Mouse (Mus musculus) olfactory bulb, adult 2 months (tissue): Measurements from ENCODE around the gene Ppm1d. TPM values are rescaled to one million over a fixed set of nuclear protein-coding genes. Genes with fewer than 3 reads are reported as not detected.

Experiments used
- H3K27ac ChIP-seq: fragments of 200-500 bp; 2 replicates; pipeline ENCODE4 v1.5.1; 2012; ENCODE audit warnings: low read depth, low read length; ENCODE audit not compliant: insufficient read depth
- H3K4me1 ChIP-seq: fragments of 200-500 bp; 2 replicates; pipeline ENCODE4 v1.6.1; 2012; ENCODE audit warnings: low read length; ENCODE audit not compliant: control insufficient read depth, insufficient read depth
- H3K4me3 ChIP-seq: fragments of 200-500 bp; 2 replicates; pipeline ENCODE4 v1.5.1; 2012; ENCODE audit warnings: mild to moderate bottlenecking, low read depth, low read length, moderate library complexity; ENCODE audit not compliant: insufficient read depth
- CTCF ChIP-seq: fragments of 200-500 bp; IDR thresholded peaks from 2 replicates; pipeline ENCODE4 v1.5.1; 2012; ENCODE audit warnings: low read depth, mild to moderate bottlenecking, low read length, moderate library complexity; ENCODE audit not compliant: insufficient read depth
- POLR2A ChIP-seq: fragments of 200-500 bp; IDR thresholded peaks from 2 replicates; pipeline ENCODE4 v1.6.1; 2012; ENCODE audit warnings: mild to moderate bottlenecking, low read depth, low read length, moderate library complexity; ENCODE audit not compliant: insufficient read depth
- WGBS: fragments of 180-500 bp; shearing (Covaris S2); methylation state at CpG from one replicate; pipeline ENCODE4 v1.1.7; 2018; 5-methylcytosine and 5-hydroxymethylcytosine counted together
- polyA plus RNA-seq: library from polyadenylated mRNA; stranded (reverse); fragments of >200 nt; gene quantifications from 2 replicates; pipeline ENCODE4 v1.2.4, GENCODE M21; 2012; ENCODE audit warnings: low replicate concordance; ENCODE audit not compliant: missing spikeins, insufficient read depth, insufficient read length

Gene Ppm1d
- polyA plus RNA-seq, 1 experiment, result not detected

DNA sequence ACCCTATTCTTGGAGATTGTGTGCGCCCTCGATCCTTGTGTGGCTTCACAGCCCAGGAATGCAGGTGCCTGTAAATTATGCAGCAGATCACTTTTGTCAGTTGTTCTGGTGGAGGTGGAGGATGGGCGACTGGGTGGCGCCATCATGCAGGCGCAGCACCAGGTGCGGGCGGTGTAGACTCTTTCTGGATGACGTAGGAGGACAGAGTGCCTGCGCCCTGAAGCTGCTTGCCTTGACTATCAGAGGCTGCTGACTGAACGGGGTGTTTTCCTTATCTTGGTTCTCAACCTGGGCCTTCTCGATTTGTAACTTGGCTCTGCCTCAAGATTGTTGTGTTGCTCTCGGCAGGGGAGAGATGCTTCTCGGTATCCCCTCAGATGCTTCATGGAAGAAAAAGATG, 13.1 kb upstream of the Ppm1d start:
- no peak overlapping the region for H3K27ac ChIP-seq
- no peak overlapping the region for H3K4me3 ChIP-seq
- WGBS, result 86% methylated on average over 13 of the region's 13 CpGs
- 0 out of 2 replicates have a peak, but pooled peaks cover 2% of the 10 kb centered on the region for H3K4me1 ChIP-seq
- no peak for TF ChIP-seq POLR2A
- TF ChIP-seq CTCF, result no peak

DNA sequence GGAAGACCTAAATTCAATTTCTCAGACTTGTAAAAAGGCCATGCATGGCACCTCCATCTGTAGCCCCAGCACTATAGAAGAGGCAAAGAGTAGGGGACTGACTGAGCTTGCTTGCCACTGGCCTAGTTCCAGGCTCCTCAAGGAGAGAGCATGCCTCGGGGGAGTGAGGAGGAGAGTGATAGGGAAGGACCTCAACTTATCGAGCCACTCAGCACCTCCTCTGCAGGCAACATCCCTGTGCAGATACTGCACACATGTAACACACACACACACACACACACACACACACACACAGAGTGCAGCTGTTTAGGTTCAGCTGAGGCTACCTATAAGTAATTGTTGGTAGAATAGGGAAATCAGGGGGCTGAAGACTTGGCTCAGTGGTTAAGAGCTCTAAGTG, 11.2 kb upstream of the Ppm1d start:
- Histone ChIP-seq H3K4me3 (no peak overlapping the region), H3K4me1 (0 out of 2 replicates have a peak, but pooled peaks cover 2% of the 10 kb centered on the region), H3K27ac (no peak overlapping the region)
- TF ChIP-seq POLR2A (no peak), CTCF (no peak)
- 72% methylated on average over 2 of the region's 2 CpGs for WGBS

DNA sequence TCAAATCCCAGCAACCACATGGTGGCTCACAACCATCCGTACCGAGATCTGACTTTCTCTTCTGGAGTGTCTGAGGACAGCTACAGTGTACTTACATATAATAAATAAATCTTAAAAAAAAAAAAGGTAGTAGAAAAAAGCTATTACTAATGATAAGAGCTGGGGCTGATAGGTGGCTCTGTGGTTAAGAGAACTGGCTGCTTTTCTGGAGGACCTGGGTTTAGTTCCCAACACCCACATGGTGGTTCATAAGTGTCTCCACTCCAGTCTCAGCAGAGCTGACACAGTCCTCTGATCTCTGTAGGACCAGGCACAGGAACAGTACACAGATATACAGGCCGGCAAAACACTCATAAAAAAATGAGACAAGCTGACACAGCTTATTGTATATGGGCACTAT, 9.9 kb upstream of the Ppm1d start:
- Histone ChIP-seq H3K4me1 (0 out of 2 replicates have a peak, but pooled peaks cover 2% of the 10 kb centered on the region), H3K27ac (no peak overlapping the region), H3K4me3 (no peak overlapping the region)
- TF ChIP-seq CTCF (no peak), POLR2A (no peak)
- WGBS, result 94% methylated on average over 3 of the region's 3 CpGs

DNA sequence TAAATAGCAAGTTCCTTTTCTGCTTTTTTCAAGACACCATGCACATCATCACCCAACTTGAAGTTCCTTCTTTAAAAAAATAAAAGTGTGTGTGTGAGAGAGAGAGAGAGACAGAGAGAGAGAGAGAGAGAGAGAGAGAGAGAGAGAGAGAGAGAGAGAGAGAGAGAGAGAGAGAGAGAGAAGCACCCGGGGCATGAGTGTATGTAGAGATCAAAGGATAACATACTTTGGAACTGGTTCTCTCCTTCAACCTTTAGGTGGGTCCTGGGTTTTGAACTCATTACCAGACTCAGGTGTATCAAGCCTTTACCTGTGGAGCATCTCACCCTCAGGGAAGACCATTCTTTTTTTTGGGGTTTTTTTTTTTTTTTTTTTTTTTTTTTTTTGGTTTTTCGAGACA, 9.2 kb upstream of the Ppm1d start:
- Histone ChIP-seq H3K27ac (no peak overlapping the region), H3K4me3 (no peak overlapping the region), H3K4me1 (0 out of 2 replicates have a peak, but pooled peaks cover 2% of the 10 kb centered on the region)
- no peak for TF ChIP-seq POLR2A
- TF ChIP-seq CTCF, result no peak
- WGBS, result 91% methylated on average over 2 of the region's 2 CpGs

DNA sequence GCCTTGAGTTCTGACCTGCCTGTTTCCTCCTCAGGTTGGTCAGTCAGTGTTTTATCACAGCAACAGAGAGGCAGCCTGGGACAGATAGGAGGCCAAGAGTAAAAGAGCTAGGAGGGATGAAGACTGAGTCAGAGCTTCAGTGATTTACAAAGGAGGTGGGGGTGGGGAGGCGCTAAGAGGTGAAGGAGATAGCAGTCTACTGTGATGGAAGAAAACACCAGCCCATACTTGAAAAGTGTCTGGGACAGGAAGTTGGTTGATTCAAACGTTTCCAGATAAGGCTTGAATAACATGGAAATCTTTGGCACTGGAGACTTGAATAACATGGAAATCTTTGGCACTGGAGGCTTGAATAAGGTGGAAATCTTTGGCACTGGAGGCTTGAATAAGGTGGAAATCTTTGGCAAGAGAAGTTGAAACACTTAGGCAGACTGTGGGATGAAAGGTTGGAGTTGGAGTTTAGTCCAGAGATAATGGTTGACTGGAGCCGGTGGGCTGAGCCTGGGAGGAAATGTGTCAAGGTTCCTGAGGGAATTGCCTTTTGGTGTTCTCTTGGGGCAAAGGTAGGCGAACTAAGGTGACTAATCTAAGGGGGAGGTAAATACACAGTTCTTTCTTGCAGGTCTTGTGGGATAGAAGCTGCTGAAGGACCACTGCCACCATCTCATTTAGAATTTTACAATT, 4.3 kb upstream of the Ppm1d start:
- WGBS, result 81% methylated on average over 4 of the region's 4 CpGs
- Histone ChIP-seq H3K4me3 (no peak overlapping the region), H3K4me1 (no peaks in the 10 kb centered on the region), H3K27ac (no peak overlapping the region)
- TF ChIP-seq POLR2A, result no peak
- no peak for TF ChIP-seq CTCF

DNA sequence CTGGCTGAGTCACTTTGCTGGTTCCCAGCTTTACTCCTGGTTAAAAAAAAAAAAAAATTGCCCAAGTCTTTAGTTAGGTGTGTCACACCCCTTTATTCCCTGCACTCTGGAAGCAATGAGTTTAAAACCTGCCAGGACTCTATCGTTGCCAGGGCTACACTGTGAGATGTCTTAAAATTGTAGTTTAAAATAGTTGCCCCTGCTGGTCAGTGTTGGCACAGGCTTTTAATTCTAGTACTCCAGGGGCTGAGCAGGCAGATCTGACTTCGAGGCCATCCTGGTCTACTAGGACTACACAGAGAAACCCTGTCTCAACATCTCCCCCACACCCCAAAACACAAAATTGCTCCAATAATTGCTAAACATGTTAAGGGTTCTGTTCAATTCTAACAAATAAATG, 2.2 kb upstream of the Ppm1d start:
- Histone ChIP-seq H3K27ac (no peak overlapping the region), H3K4me1 (0 out of 2 replicates have a peak, but pooled peaks cover 2% of the 10 kb centered on the region), H3K4me3 (no peak overlapping the region)
- TF ChIP-seq POLR2A (no peak), CTCF (no peak)
- 64% methylated on average over 2 of the region's 2 CpGs for WGBS

DNA sequence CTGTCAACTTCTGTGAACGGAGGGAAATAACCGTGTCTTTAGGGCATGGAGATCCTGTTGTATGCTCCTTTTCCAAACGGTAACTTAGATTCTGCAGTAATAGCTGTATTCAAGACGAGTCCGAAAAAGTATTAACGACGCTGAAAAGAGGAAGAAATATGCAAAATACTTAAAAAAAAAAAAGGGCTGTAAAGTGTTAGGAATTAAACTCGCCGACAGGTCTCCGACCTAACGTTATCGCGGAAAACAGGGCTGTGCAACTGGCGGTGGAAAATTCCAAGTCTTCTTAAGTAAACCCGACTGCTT, 684 bp upstream of the Ppm1d start:
- under 1% methylated on average over 15 of the region's 15 CpGs for WGBS
- Histone ChIP-seq H3K4me1 (0 out of 2 replicates have a peak, but pooled peaks cover 2% of the 10 kb centered on the region), H3K27ac (peak overlapping the region; percentile 81), H3K4me3 (peak overlapping the region; percentile 65)
- no peak for TF ChIP-seq POLR2A
- no peak for TF ChIP-seq CTCF

DNA sequence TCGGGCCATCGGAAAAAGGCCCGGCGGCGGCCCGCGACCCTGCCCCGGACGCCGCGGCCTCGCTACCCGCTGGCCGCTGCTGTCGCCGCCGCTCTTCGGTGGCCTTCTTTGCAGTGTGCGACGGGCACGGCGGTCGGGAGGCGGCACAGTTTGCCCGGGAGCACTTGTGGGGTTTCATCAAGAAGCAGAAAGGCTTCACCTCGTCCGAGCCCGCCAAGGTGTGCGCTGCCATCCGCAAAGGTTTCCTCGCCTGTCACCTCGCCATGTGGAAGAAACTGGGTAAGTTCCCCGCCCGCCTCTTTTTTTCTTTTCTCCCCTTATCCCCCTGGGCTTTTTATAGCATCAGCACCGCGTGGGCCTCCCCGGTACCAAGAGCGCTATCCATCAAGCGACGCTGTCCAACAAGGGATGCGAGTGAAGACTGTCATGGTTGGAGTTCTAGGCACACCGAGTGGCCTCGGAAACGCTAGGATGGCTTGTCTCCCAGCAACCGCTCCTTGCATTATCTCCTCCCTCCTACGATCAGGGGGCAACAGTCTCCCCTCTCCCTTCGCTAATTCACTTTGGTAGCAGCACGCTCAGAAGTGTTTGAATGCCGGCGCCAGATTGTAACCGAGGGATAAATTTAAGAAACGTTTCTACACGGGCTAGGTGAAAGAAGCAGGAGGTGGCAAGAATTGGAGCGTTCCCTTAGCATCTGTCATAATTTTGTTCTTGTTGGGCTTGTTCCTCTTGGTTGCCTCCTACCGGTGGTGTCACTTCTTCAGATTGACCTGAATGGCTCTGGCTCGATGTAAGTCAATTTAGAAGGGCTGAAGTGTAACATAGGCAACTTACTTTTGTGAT, 824 bp downstream of the Ppm1d start:
- Histone ChIP-seq H3K4me3 (peak overlapping the region; percentile 74), H3K4me1 (0 out of 2 replicates have a peak, but pooled peaks cover 2% of the 10 kb centered on the region), H3K27ac (no peak overlapping the region)
- WGBS, result under 1% methylated on average over 56 of the region's 56 CpGs
- TF ChIP-seq POLR2A (no peak), CTCF (no peak)

DNA sequence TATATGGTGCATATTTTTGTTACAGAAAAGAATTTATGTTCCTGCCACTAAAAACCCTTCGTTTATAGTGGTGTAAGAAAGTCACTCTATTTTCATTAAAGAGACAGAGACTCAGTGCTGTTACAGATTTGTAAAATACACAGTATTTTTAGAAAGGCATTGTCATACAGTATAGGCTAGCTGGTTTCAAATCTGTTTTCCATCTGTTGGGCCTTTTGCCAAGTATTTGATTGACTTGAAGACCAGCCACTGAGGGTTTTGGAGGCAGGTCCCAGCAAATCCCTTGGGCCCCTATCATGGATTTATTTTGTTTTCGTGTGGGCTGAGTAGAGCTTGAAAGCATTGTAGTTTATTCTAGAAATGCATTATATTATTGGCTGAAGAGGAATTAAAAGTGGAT, 1.8 kb downstream of the Ppm1d start:
- no peak for TF ChIP-seq POLR2A
- TF ChIP-seq CTCF, result no peak
- 4% methylated on average over 2 of the region's 2 CpGs for WGBS
- Histone ChIP-seq H3K4me3 (no peak overlapping the region), H3K4me1 (0 out of 2 replicates have a peak, but pooled peaks cover 2% of the 10 kb centered on the region), H3K27ac (no peak overlapping the region)

DNA sequence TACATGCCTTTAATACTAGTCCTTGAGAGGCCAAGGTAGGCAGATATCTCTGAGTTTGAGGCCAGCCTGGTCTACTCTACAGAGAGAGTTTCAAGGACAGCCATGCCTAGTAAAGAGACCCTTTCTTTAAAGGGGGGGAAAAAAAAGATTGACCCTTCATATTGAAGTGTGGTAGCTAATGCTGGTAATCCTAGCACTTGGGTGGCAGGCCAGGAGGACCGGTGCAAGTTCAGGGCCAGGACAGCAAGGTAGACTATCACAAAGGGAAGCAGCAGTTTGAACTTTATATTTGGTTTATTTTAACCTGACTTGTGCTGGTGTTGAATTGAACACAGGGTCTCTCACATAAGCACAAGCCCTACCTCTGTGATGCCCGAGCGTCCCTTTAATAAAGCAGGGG, 2.3 kb downstream of the Ppm1d start:
- 72% methylated on average over 3 of the region's 3 CpGs for WGBS
- no peak overlapping the region for H3K27ac ChIP-seq
- H3K4me3 ChIP-seq, result no peak overlapping the region
- 0 out of 2 replicates have a peak, but pooled peaks cover 2% of the 10 kb centered on the region for H3K4me1 ChIP-seq
- TF ChIP-seq POLR2A, result no peak
- TF ChIP-seq CTCF, result no peak
